Mouse (Mus musculus): ENCODE results near the gene 1700042G07Rik. TPM values are rescaled to one million over a fixed set of nuclear protein-coding genes. Genes with fewer than 3 reads are reported as not detected.
A peak's percentile ranks its signal among the peaks of the same experiment; 100 is the strongest.
"Not testable (repeated sequence)": the region's sequence is repeated elsewhere in the genome, so short reads cannot be mapped to it uniquely, and the experiment has no call there.

The 1700042G07Rik gene
- total RNA-seq, 2 experiments from 2014 or later: not detected

- no peak for DNase-seq
These were observed 42.9 kb downstream of the 1700042G07Rik start for GRCm38 (mm10) chr4:116215895-116216605.

GRCm38 (mm10) chr4:116217046-116217445, 43.9 kb downstream of the 1700042G07Rik start:
- DNase-seq: no peak

- not testable (repeated sequence) for DNase-seq
These were observed 44.5 kb downstream of the 1700042G07Rik start for GRCm38 (mm10) chr4:116217661-116218060.

DNA sequence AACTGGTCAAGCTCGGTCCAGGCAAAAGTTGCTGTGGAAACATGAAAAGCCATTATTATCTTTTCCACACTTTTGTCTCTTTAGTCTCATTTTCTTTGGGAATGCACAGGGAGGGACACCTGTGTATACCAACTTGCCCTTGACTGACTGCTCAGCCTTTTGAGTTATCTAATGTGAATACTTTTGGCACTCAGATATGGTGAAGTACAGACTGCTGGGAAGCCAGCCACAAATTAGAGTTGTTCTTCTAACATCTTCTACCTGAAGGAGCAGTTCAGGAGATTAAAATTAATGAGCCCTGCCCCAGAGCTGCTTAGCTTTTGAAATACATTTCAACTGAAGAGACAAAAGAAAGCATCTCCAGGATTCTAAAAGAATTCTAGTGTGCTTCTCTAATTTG, 45.9 kb downstream of the 1700042G07Rik start:
- DNase-seq: no peak

DNA sequence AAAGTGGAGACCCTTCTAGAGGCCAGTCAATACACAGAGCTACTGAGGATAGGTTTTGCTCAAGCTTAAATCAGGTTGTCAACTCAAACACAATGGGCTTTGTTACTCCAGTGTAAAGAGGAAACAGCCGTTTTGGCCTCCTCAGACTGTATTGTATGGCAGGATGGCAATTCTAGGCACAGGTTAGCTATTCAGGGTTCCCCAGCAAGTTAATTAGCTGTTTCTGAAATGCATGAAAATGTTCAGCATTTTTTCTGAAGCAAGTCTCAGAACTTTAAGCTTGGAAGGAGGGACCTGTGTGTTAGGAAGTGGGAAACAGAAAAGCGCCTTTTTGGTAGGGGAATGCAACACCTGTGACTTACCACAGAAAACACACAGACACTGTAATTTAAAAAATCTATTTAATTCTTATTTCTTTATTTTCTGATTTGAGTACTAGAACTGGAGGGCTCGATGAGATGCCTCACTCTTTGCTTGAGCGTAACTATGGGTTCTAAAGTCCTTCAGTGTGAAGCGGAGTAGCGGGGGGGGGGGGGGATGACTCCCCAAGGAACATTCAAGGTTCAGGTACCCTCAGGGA, 47.0 kb downstream of the 1700042G07Rik start:
- no peak for DNase-seq

DNA sequence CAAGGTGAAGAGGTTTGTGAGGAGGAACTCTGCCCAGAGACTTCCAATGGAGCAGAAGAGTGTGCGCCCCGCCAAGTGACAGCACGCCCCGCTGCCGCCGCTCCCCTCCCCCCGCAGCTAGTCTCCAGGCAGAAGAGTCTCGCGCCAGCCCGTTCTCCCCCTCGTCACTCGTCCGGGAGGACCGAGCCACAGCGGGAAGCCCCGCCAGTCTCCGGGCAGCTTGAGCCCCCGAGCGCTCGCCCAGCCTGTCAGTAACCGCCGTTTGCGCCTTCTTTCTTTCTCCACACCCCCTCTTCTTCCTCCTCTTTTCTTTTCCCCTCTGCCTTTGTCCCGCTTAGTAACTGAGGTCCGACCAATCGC, 47.6 kb downstream of the 1700042G07Rik start:
- DNase-seq: no peak

GRCm38 (mm10) chr4:116221140-116221851, 48.1 kb downstream of the 1700042G07Rik start, which contains the start of gene Pik3r3:
Gene Pik3r3 (plus strand): TSS chr4:116221618.
- DNase-seq: peak; percentile 98 to 99

- peak; percentile 25 to 29 for DNase-seq
These were observed 49.0 kb downstream of the 1700042G07Rik start for GRCm38 (mm10) chr4:116221996-116222842.

DNA sequence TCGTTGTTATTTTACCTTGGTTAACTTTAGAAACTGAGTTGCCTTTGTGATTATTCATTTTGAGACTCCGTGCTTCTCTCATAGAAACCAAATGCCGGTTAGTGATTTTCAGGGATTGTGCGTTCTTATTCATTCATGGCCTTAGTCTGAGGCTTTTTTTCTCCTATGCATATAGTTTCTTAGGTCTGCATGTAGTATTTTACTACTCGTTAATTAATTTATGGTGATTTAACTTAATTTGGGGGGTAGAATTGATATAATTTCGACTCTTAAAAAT, 49.6 kb downstream of the 1700042G07Rik start:
- DNase-seq: no peak

Other genes starting within 250 kb of the 1700042G07Rik start
- not detected for gene Dmbx1, start 233.4 kb upstream of the 1700042G07Rik start, total RNA-seq (2021)
- gene Faah, start 155.4 kb upstream of the 1700042G07Rik start, total RNA-seq (2021): 100 to 1,000 TPM; 144 to 145 TPM
- gene Nsun4, start 119.5 kb upstream of the 1700042G07Rik start, total RNA-seq (2021): 10 to 100 TPM in 1 of 2 experiments, 1 to 10 TPM in 1; 8.8 to 10.8 TPM
- gene Uqcrh, start 98.3 kb upstream of the 1700042G07Rik start, total RNA-seq (2021): 100 to 1,000 TPM; 413 to 440 TPM
- gene Lrrc41, start 98.1 kb upstream of the 1700042G07Rik start, total RNA-seq (2021): 10 to 100 TPM; 40.1 to 42.5 TPM
- gene Rad54l, start 49.7 kb upstream of the 1700042G07Rik start, total RNA-seq (2021): 1 to 10 TPM in 1 of 2 experiments, under 1 TPM in 1; 0.73 to 1.0 TPM
- 10 to 100 TPM; 62.4 to 63.5 TPM for gene Pomgnt1, start 49.5 kb upstream of the 1700042G07Rik start, total RNA-seq (2021)
- 10 to 100 TPM; 21.8 to 23.8 TPM for gene Lurap1, start 22.0 kb upstream of the 1700042G07Rik start, total RNA-seq (2021)
- gene Tspan1, start 5.8 kb upstream of the 1700042G07Rik start, total RNA-seq (2021): not detected
- 1 to 10 TPM in 1 of 2 experiments, not detected in 1; 1.2 TPM for gene Gm49337, start within 50 bp of the 1700042G07Rik start, total RNA-seq (2021)
- 10 to 100 TPM; 36.5 to 37.6 TPM for gene Pik3r3, start 48.2 kb downstream of the 1700042G07Rik start, total RNA-seq (2021)

Data from layer of hippocampus, postnatal 36 days (tissue).